Mouse (Mus musculus): ENCODE measurements around the gene Nudcd3.
"Not testable (repeated sequence)": the region's sequence is repeated elsewhere in the genome, so short reads cannot be mapped to it uniquely, and the experiment has no call there.

The Nudcd3 gene

GRCm38 (mm10) chr11:6123605-6124120 lies 76.6 kb downstream of the Nudcd3 start:
- DNase-seq (ENCODE audit: low spot score in 2 of 2), result no peak

GRCm38 (mm10) chr11:6122631-6123030 lies 77.6 kb downstream of the Nudcd3 start:
- no peak for DNase-seq (ENCODE audit: low spot score in 2 of 2)

- DNase-seq (ENCODE audit: low spot score in 2 of 2), result no peak
These were observed 79.6 kb downstream of the Nudcd3 start for GRCm38 (mm10) chr11:6120596-6120995.

GRCm38 (mm10) chr11:6120001-6120400 lies 80.2 kb downstream of the Nudcd3 start:
- DNase-seq (ENCODE audit: low spot score in 2 of 2), result no peak

- no peak for DNase-seq (ENCODE audit: low spot score in 2 of 2)
These were observed 80.9 kb downstream of the Nudcd3 start for GRCm38 (mm10) chr11:6119312-6119711.

GRCm38 (mm10) chr11:6117956-6118355 lies 82.3 kb downstream of the Nudcd3 start:
- DNase-seq (ENCODE audit: low spot score in 2 of 2), result no peak

GRCm38 (mm10) chr11:6111734-6112484 lies 88.3 kb downstream of the Nudcd3 start:
- no peak for DNase-seq (ENCODE audit: low spot score in 2 of 2)

GRCm38 (mm10) chr11:6109990-6110389 lies 90.2 kb downstream of the Nudcd3 start:
- no peak for DNase-seq (ENCODE audit: low spot score in 2 of 2)

GRCm38 (mm10) chr11:6108296-6108695 lies 91.9 kb downstream of the Nudcd3 start:
- no peak for DNase-seq (ENCODE audit: low spot score in 2 of 2)

GRCm38 (mm10) chr11:6107722-6108121 lies 92.5 kb downstream of the Nudcd3 start:
- no peak for DNase-seq (ENCODE audit: low spot score in 2 of 2)

GRCm38 (mm10) chr11:6104734-6105133 lies 95.5 kb downstream of the Nudcd3 start:
- no peak for DNase-seq (ENCODE audit: low spot score in 2 of 2)

- DNase-seq (ENCODE audit: low spot score in 2 of 2), result not testable (repeated sequence)
These were observed 103.6 kb downstream of the Nudcd3 start for GRCm38 (mm10) chr11:6096637-6097036.

GRCm38 (mm10) chr11:6086991-6087390 lies 113.2 kb downstream of the Nudcd3 start:
- no peak for DNase-seq (ENCODE audit: low spot score in 2 of 2)

GRCm38 (mm10) chr11:6078737-6079136 lies 121.5 kb downstream of the Nudcd3 start:
- DNase-seq (ENCODE audit: low spot score in 2 of 2), result no peak

- DNase-seq (ENCODE audit: low spot score in 2 of 2), result no peak
These were observed 124.6 kb downstream of the Nudcd3 start for GRCm38 (mm10) chr11:6075618-6076066.

GRCm38 (mm10) chr11:6068181-6068957 lies 131.8 kb downstream of the Nudcd3 start:
- no peak for DNase-seq (ENCODE audit: low spot score in 2 of 2)

GRCm38 (mm10) chr11:6067160-6067559 lies 133.1 kb downstream of the Nudcd3 start:
- no peak for DNase-seq (ENCODE audit: low spot score in 2 of 2)

- DNase-seq (ENCODE audit: low spot score in 2 of 2), result no peak
These were observed 134.0 kb downstream of the Nudcd3 start, which contains the start of gene Camk2b for GRCm38 (mm10) chr11:6066176-6066575. TSS of gene Camk2b (minus strand) at chr11:6066362.

- DNase-seq (ENCODE audit: low spot score in 2 of 2), result no peak
These were observed 134.6 kb downstream of the Nudcd3 start for GRCm38 (mm10) chr11:6065551-6066121.

- no peak for DNase-seq (ENCODE audit: low spot score in 2 of 2)
These were observed 135.1 kb downstream of the Nudcd3 start for GRCm38 (mm10) chr11:6065046-6065521.

GRCm38 (mm10) chr11:6064215-6065045 lies 135.8 kb downstream of the Nudcd3 start:
- DNase-seq (ENCODE audit: low spot score in 2 of 2), result no peak
